Mouse (Mus musculus) hindbrain, embryonic 11.5 days (tissue): ENCODE measurements at regions not wholly inside any gene's neighbourhood (a gene's known extent, or its start where the extent isn't known, plus 50 kb on each side); places are given as distances from the start of the nearest gene placed in this dataset.

ENCODE experiments used
- ATAC-seq: fragments of 200-750 bp; cut with Nextera tagmentation; 2 replicates; pipeline ENCODE4 v1.8.0; 2017; ENCODE audit warnings: mild to moderate bottlenecking, moderate TSS enrichment, moderate library complexity; ENCODE audit not compliant: low FRiP score
- DNase-seq: peaks from one replicate; pipeline ENCODE4 v3.0.0-alpha.2; 2015; ENCODE audit warnings: low spot score
- H3K27ac ChIP-seq: fragments of 300-500 bp; sonication (generic); 2 replicates; pipeline ENCODE4 v1.5.1; 2014; ENCODE audit warnings: mild to moderate bottlenecking, low read depth, low read length
- H3K27me3 ChIP-seq: fragments of 300-500 bp; sonication (generic); 2 replicates; pipeline ENCODE4 v1.6.1; 2014; ENCODE audit warnings: mild to moderate bottlenecking, low read length, moderate library complexity, mixed read lengths; ENCODE audit not compliant: control insufficient read depth, insufficient read depth
- H3K36me3 ChIP-seq: fragments of 300-500 bp; sonication (generic); 2 replicates; pipeline ENCODE4 v1.6.1; 2014; ENCODE audit warnings: mild to moderate bottlenecking, low read length, moderate library complexity, mixed read lengths; ENCODE audit not compliant: control insufficient read depth, insufficient read depth
- H3K4me1 ChIP-seq: fragments of 300-500 bp; sonication (generic); replicated peaks from 2 replicates; pipeline ENCODE4 v1.6.1; 2014; ENCODE audit warnings: low read length, mixed read lengths; ENCODE audit not compliant: control insufficient read depth, insufficient read depth
- H3K4me2 ChIP-seq: fragments of 300-500 bp; sonication (generic); replicated peaks from 2 replicates; pipeline ENCODE4 v1.6.1; 2014; ENCODE audit warnings: mild to moderate bottlenecking, low read depth, low read length
- H3K4me3 ChIP-seq: fragments of 300-500 bp; sonication (generic); 2 replicates; pipeline ENCODE4 v1.5.1; 2014; ENCODE audit warnings: low read depth, low read length
- H3K9ac ChIP-seq: fragments of 300-500 bp; sonication (generic); 2 replicates; pipeline ENCODE4 v1.6.1; 2014; ENCODE audit warnings: low read depth, low read length
- H3K9me3 ChIP-seq: fragments of 300-500 bp; sonication (generic); 2 replicates; pipeline ENCODE4 v1.6.1; 2016; ENCODE audit warnings: low read length; ENCODE audit not compliant: control insufficient read depth
- WGBS: fragments of 180-500 bp; shearing (Covaris S2); extraction: QIAGEN DNeasy Blood & Tissue Kit; methylation state at CpG from one replicate; pipeline ENCODE4 v1.1.7; 2014; 5-methylcytosine and 5-hydroxymethylcytosine counted together

- Histone ChIP-seq H3K4me3 (no peak overlapping the region), H3K27me3 (no peaks in the 10 kb centered on the region), H3K9me3 (no peaks in the 10 kb centered on the region), H3K4me2 (no peak overlapping the region), H3K4me1 (no peaks in the 10 kb centered on the region), H3K9ac (no peak overlapping the region), H3K36me3 (no peaks in the 10 kb centered on the region), H3K27ac (no peak overlapping the region)
- DNase-seq (no peak), ATAC-seq (no peak)
- WGBS: 66% methylated on average over 4 of the region's 4 CpGs
Measured at GRCm38 (mm10) chr12:73412500-73412899, 125.9 kb downstream of the Slc38a6 start.

DNA sequence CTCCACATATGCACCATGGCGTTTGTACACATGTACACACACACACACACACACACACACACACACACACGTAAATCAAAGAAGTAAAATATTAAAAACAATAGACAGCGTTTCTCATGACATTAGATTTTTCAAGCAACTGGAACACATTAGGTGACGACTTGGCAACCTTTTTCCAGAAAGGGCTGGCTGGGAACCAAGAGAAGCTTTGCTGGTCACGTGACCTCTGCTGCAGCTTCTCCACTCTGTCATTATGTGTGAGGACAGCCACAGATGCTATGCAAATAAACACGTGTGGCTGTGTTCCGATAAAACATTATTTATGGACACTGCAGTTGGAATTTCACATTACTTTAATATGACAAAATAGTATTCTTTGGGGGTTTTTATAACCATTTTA lies 124.3 kb downstream of the Slc38a6 start:
- H3K27ac ChIP-seq: no peak overlapping the region
- ATAC-seq (no peak), DNase-seq (no peak)
- H3K9me3 ChIP-seq: no peaks in the 10 kb centered on the region
- WGBS: 78% methylated on average over 7 of the region's 7 CpGs
- no peak overlapping the region for H3K4me3 ChIP-seq
- H3K9ac ChIP-seq: no peak overlapping the region
- H3K36me3 ChIP-seq: no peaks in the 10 kb centered on the region
- H3K4me2 ChIP-seq: no peak overlapping the region
- no peaks in the 10 kb centered on the region for H3K27me3 ChIP-seq
- H3K4me1 ChIP-seq: no peaks in the 10 kb centered on the region

- Histone ChIP-seq H3K36me3 (no peaks in the 10 kb centered on the region), H3K4me1 (no peaks in the 10 kb centered on the region), H3K4me2 (no peak overlapping the region), H3K4me3 (no peak overlapping the region), H3K9ac (no peak overlapping the region), H3K27ac (no peak overlapping the region), H3K27me3 (no peaks in the 10 kb centered on the region), H3K9me3 (no peaks in the 10 kb centered on the region)
- no peak for DNase-seq
- ATAC-seq: no peak
- 85% methylated on average over 4 of the region's 4 CpGs for WGBS
Measured at GRCm38 (mm10) chr12:73409481-73410085, 123.0 kb downstream of the Slc38a6 start.

DNA sequence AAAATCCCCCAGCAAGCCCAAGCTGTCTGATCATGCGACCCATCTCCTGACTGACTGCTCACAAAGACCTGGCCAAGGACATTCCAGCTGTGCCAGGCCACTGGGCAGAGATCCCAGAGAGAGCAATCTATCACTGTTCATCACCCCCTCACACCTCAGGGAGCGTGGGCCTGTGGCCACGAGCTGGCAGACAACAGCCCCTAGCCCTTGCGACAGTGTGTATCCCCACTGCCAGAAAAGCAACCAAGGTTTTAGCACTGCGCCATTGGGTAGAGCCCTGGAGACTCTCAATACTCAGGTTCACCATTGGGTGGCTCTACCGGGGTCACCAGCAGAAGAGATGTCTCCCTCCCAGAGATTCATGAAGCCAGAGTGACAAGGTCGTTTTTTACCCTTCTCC lies 122.0 kb downstream of the Slc38a6 start:
- no peaks in the 10 kb centered on the region for H3K9me3 ChIP-seq
- H3K4me2 ChIP-seq: no peak overlapping the region
- no peaks in the 10 kb centered on the region for H3K27me3 ChIP-seq
- no peaks in the 10 kb centered on the region for H3K36me3 ChIP-seq
- no peaks in the 10 kb centered on the region for H3K4me1 ChIP-seq
- DNase-seq (no peak), ATAC-seq (no peak)
- 81% methylated on average over 7 of the region's 7 CpGs for WGBS
- H3K27ac ChIP-seq: no peak overlapping the region
- H3K4me3 ChIP-seq: no peak overlapping the region
- no peak overlapping the region for H3K9ac ChIP-seq

- WGBS: 88% methylated on average over 11 of the region's 11 CpGs
- DNase-seq: no peak
Measured at GRCm38 (mm10) chr12:73408165-73408564, 121.6 kb downstream of the Slc38a6 start.

GRCm38 (mm10) chr12:73406556-73407087 lies 120.0 kb downstream of the Slc38a6 start:
- Histone ChIP-seq H3K36me3 (no peaks in the 10 kb centered on the region), H3K4me3 (no peak overlapping the region), H3K27ac (no peak overlapping the region), H3K9me3 (no peaks in the 10 kb centered on the region), H3K4me1 (no peaks in the 10 kb centered on the region), H3K4me2 (no peak overlapping the region), H3K9ac (no peak overlapping the region), H3K27me3 (no peaks in the 10 kb centered on the region)
- DNase-seq: no peak
- ATAC-seq: no peak
- 93% methylated on average over 8 of the region's 8 CpGs for WGBS

More at GRCm38 (mm10) chr12:73408165-73408564, 121.6 kb downstream of the Slc38a6 start:
- H3K9ac ChIP-seq: no peak overlapping the region
- ATAC-seq: no peak
- H3K4me1 ChIP-seq: no peaks in the 10 kb centered on the region
- no peak overlapping the region for H3K4me2 ChIP-seq
- no peaks in the 10 kb centered on the region for H3K36me3 ChIP-seq
- H3K27me3 ChIP-seq: no peaks in the 10 kb centered on the region
- no peaks in the 10 kb centered on the region for H3K9me3 ChIP-seq
- no peak overlapping the region for H3K4me3 ChIP-seq
- H3K27ac ChIP-seq: no peak overlapping the region

GRCm38 (mm10) chr12:73405583-73405982 lies 119.0 kb downstream of the Slc38a6 start:
- no peak overlapping the region for H3K4me3 ChIP-seq
- DNase-seq (no peak), ATAC-seq (no peak)
- no peaks in the 10 kb centered on the region for H3K9me3 ChIP-seq
- no peaks in the 10 kb centered on the region for H3K36me3 ChIP-seq
- H3K4me2 ChIP-seq: no peak overlapping the region
- no peaks in the 10 kb centered on the region for H3K27me3 ChIP-seq
- no peaks in the 10 kb centered on the region for H3K4me1 ChIP-seq
- no peak overlapping the region for H3K9ac ChIP-seq
- H3K27ac ChIP-seq: no peak overlapping the region
- 70% methylated on average over 9 of the region's 9 CpGs for WGBS

- Histone ChIP-seq H3K4me2 (no peak overlapping the region), H3K9ac (no peak overlapping the region), H3K4me3 (no peak overlapping the region), H3K27ac (no peak overlapping the region), H3K9me3 (no peaks in the 10 kb centered on the region), H3K36me3 (no peaks in the 10 kb centered on the region), H3K27me3 (no peaks in the 10 kb centered on the region), H3K4me1 (no peaks in the 10 kb centered on the region)
- no peak for ATAC-seq
- WGBS: 69% methylated on average over 8 of the region's 8 CpGs
- DNase-seq: no peak
Measured at GRCm38 (mm10) chr12:73405106-73405505, 118.5 kb downstream of the Slc38a6 start.

DNA sequence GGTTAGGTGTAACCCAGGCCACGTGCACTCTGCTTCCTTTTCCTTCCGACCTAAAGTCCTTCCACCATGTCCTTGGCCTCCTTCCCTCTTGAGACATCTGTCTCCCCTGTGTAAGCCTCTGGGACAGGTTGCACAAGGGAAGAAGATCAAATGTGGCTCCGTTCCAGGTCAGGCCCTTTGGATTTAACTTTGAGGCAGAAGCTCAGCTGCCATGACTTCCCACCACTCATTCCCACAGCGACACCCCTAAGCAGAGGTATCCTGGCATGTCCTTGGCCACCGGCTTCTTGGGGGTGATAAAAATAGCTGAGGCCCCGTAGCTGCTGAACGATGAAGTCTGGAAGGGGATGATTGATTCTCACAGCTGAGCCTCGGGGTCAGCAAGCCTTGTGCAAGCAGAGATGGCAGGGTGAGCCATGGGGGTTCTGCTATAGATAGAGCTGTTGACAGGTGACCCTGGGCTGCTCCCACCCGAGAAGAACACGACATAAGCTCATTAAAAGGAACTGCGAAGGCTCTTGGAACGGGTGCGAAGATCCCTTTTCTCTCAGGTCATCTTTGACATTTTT lies 117.4 kb downstream of the Slc38a6 start:
- Histone ChIP-seq H3K36me3 (no peaks in the 10 kb centered on the region), H3K4me3 (no peak overlapping the region), H3K4me1 (no peaks in the 10 kb centered on the region), H3K4me2 (no peak overlapping the region), H3K9me3 (no peaks in the 10 kb centered on the region), H3K27ac (no peak overlapping the region), H3K27me3 (no peaks in the 10 kb centered on the region), H3K9ac (no peak overlapping the region)
- 63% methylated on average over 13 of the region's 13 CpGs for WGBS
- ATAC-seq: no peak
- DNase-seq: no peak
